Comparison of ENCODE assay signal across 8 mouse cellular contexts in genomic region chr9:97172075-97172474, GRCm38 (mm10).
A peak's percentile ranks its signal among the peaks of the same experiment; 100 is the strongest.
DNase-seq lines count a peak whose midpoint lies in the region; ATAC-seq and TF ChIP-seq lines count a peak whose summit lies in the region.

No protein-coding gene starts in this region.

- no peak overlapping the region for H3K9ac ChIP-seq in heart, adult 2 months (ENCODE audit: low read depth, low read length)
- no peak overlapping the region for H3K9ac ChIP-seq in heart, embryonic 11.5 days (ENCODE audit: low read depth, low read length)
- H3K9ac ChIP-seq in midbrain, postnatal 0 days (replicated peaks; ENCODE audit: low read length, poor library complexity, severe bottlenecking), result no peak overlapping the region

- H3K27me3 ChIP-seq in heart, adult 2 months (ENCODE audit: control insufficient read depth, insufficient read depth, low read length), result no peaks in the 10 kb centered on the region
- no peaks in the 10 kb centered on the region for H3K27me3 ChIP-seq in heart, embryonic 11.5 days (ENCODE audit: control insufficient read depth, insufficient read depth, low read length)
- no peaks in the 10 kb centered on the region for H3K27me3 ChIP-seq in thymus, adult 2 months (ENCODE audit: control insufficient read depth, insufficient read depth, low read length)
- H3K27me3 ChIP-seq in midbrain, postnatal 0 days (ENCODE audit: insufficient read depth, low read length), result no peaks in the 10 kb centered on the region

- H3K4me3 ChIP-seq in heart, adult 2 months, result no peak overlapping the region
- no peak overlapping the region for H3K4me3 ChIP-seq in heart, embryonic 11.5 days (ENCODE audit: low read depth, low read length)
- H3K4me3 ChIP-seq in thymus, adult 2 months (ENCODE audit: control insufficient read depth, insufficient read depth, low read length), result no peak overlapping the region
- no peak overlapping the region for H3K4me3 ChIP-seq in midbrain, postnatal 0 days (ENCODE audit: low read depth, low read length)

- peak; percentile 83 for TF ChIP-seq CTCF in heart, adult 2 months (IDR thresholded peaks at IDR 0.05)
- no peak for TF ChIP-seq CTCF in thymus, adult 2 months (IDR thresholded peaks at IDR 0.05; ENCODE audit: borderline replicate concordance, control insufficient read depth, extremely low read depth, insufficient read depth, low read length, poor library complexity)
- TF ChIP-seq CTCF in midbrain, postnatal 0 days (IDR thresholded peaks at IDR 0.05), result peak; percentile 83

- 12% methylated on average over 3 of the region's 3 CpGs for WGBS in heart, adult 2 months
- 6% methylated on average over 3 of the region's 3 CpGs for WGBS in heart, embryonic 11.5 days (ENCODE audit: insufficient replicate concordance)
- WGBS in thymus, adult 2 months, result 10% methylated on average over 3 of the region's 3 CpGs
- 8% methylated on average over 3 of the region's 3 CpGs for WGBS in midbrain, postnatal 0 days

- no peak for TF ChIP-seq POLR2A in heart, adult 2 months (IDR thresholded peaks at IDR 0.05; ENCODE audit: insufficient read depth, low read depth, low read length)
- TF ChIP-seq POLR2A in thymus, adult 2 months (IDR thresholded peaks at IDR 0.05; ENCODE audit: control insufficient read depth, extremely low read depth, insufficient read depth, low read length, poor library complexity), result no peak

- DNase-seq in heart, adult 2 months, result no peak
- DNase-seq in thymus, adult 2 months, result peak; percentile 41
- no peak for DNase-seq in thymus, adult 18-20 months
- peak; percentile 16 for DNase-seq in cerebellum, adult 8-10 months
- peak; percentile 27 to 73 for DNase-seq in layer of hippocampus, adult 18-20 months (ENCODE audit: low spot score in 2 of 2)
- DNase-seq in midbrain, postnatal 0 days (ENCODE audit: low spot score), result peak; percentile 71
- DNase-seq in ovary, postnatal 36 days (ENCODE audit: low spot score), result no peak

- H3K27ac ChIP-seq in heart, adult 2 months, result no peak overlapping the region
- H3K27ac ChIP-seq in heart, embryonic 11.5 days (ENCODE audit: low read depth, low read length), result no peak overlapping the region
- H3K27ac ChIP-seq in thymus, adult 2 months (ENCODE audit: control insufficient read depth, insufficient read depth, low read length), result no peak overlapping the region
- no peak overlapping the region for H3K27ac ChIP-seq in midbrain, postnatal 0 days (ENCODE audit: low read depth, low read length)

- H3K4me2 ChIP-seq in heart, embryonic 11.5 days, result no peak overlapping the region
- no peak overlapping the region for H3K4me2 ChIP-seq in midbrain, postnatal 0 days (ENCODE audit: low read depth, low read length, poor library complexity, severe bottlenecking)

- H3K79me2 ChIP-seq in heart, adult 2 months (replicated peaks; ENCODE audit: control insufficient read depth, insufficient read depth, low read length), result no peaks in the 10 kb centered on the region

- ATAC-seq in heart, embryonic 11.5 days (replicated peaks; ENCODE audit: insufficient number of reproducible peaks, low FRiP score, low TSS enrichment), result no peak
- ATAC-seq in midbrain, postnatal 0 days (ENCODE audit: low FRiP score), result no peak

- no peak for TF ChIP-seq EP300 in heart, adult 2 months (IDR thresholded peaks at IDR 0.05; ENCODE audit: insufficient read depth, low read depth, low read length)

- no peaks in the 10 kb centered on the region for H3K36me3 ChIP-seq in heart, adult 2 months (ENCODE audit: control insufficient read depth, insufficient read depth, low read length)
- no peaks in the 10 kb centered on the region for H3K36me3 ChIP-seq in heart, embryonic 11.5 days (ENCODE audit: control insufficient read depth, insufficient read depth, low read length)
- no peaks in the 10 kb centered on the region for H3K36me3 ChIP-seq in thymus, adult 2 months (ENCODE audit: control insufficient read depth, insufficient read depth, low read length)
- H3K36me3 ChIP-seq in midbrain, postnatal 0 days (ENCODE audit: insufficient read depth, low read length), result no peaks in the 10 kb centered on the region

- H3K9me3 ChIP-seq in heart, embryonic 11.5 days (replicated peaks; ENCODE audit: control insufficient read depth, low read length), result no peaks in the 10 kb centered on the region
- no peaks in the 10 kb centered on the region for H3K9me3 ChIP-seq in midbrain, postnatal 0 days (ENCODE audit: low read length)

- intact Hi-C loops in heart, adult 2 months (cut with DNase I), result loop anchor here (5.0 kb wide), 1 partner anchor 40 kb away; no protein-coding TSS in a partner anchor

- no peaks in the 10 kb centered on the region for H3K4me1 ChIP-seq in heart, adult 2 months (ENCODE audit: control insufficient read depth, insufficient read depth, low read length)
- H3K4me1 ChIP-seq in heart, embryonic 11.5 days (ENCODE audit: control insufficient read depth, insufficient read depth, low read length), result no peaks in the 10 kb centered on the region
- no peaks in the 10 kb centered on the region for H3K4me1 ChIP-seq in thymus, adult 2 months (replicated peaks; ENCODE audit: control insufficient read depth, insufficient read depth, low read length)
- H3K4me1 ChIP-seq in midbrain, postnatal 0 days (ENCODE audit: insufficient read depth, low read length), result no peaks in the 10 kb centered on the region

Comparison
In these comparisons a context has a peak if more than half of its experiments do, and no peak if none do; other contexts are left out.
1. DNase-seq: peak in thymus, adult 2 months (single experiment), cerebellum, adult 8-10 months (single experiment), layer of hippocampus, adult 18-20 months (2 of 2) and midbrain, postnatal 0 days (single experiment); none in heart, adult 2 months (0 of 2), thymus, adult 18-20 months (0 of 2) and ovary, postnatal 36 days (single experiment).